10 mouse cellular contexts compared by ENCODE assay signal in genomic region chr3:86040286-86041201, GRCm38 (mm10). TPM values are rescaled to one million over a fixed set of nuclear protein-coding genes. Genes with fewer than 3 reads are reported as not detected.
DNase-seq lines count a peak whose midpoint lies in the region.
"Had no signal": no experiment of that assay in that cellular context is flagged by ENCODE, and none has a peak within 500 bp of the region (broad histone marks: within the 10 kb centered on the region; RNA-seq: fewer than 3 reads in every experiment).

No protein-coding gene starts in this region.

- DNase-seq in adrenal gland, adult 2 months = peak; percentile 58
- DNase-seq in adrenal gland, postnatal 25 days = no peak
- DNase-seq in 3T3-L1 (ENCODE audit: low read depth, low spot score) (peak; percentile 97), liver (no peak)
- peak; percentile 61 to 70 for DNase-seq in heart, adult 9 months (ENCODE audit: low spot score in 2 of 2)
- peak; percentile 29 to 46 for DNase-seq in kidney, postnatal 36 days
- no peak for DNase-seq in Muller cell, postnatal 12 days (ENCODE audit: inconsistent ontology term)
- DNase-seq in layer of hippocampus, postnatal 36 days = no peak

RNA-seq across cellular contexts. Expression of gene Prss48, which starts 38.3 kb away (rescaled TPM):
- not detected for total RNA-seq in adrenal gland, adult 2 months (2021)
- not detected in 2 replicates for polyA plus RNA-seq in adrenal gland, adult 2 months (2012; rRNA removed)
- total RNA-seq in adrenal gland, postnatal 25 days (2021) = not detected in 2 replicates
- total RNA-seq in layer of hippocampus, postnatal 36 days (2021) = not detected
- total RNA-seq: gastrocnemius, postnatal 4 days had no signal
- polyA plus RNA-seq: brain, embryonic 14.5 days had no signal

Comparison
In these comparisons a context has a peak if more than half of its experiments do, and no peak if none do; other contexts are left out.
1. DNase-seq: peak in adrenal gland, adult 2 months (single experiment), 3T3-L1 (single experiment), heart, adult 9 months (2 of 2) and kidney, postnatal 36 days (2 of 2); none in adrenal gland, postnatal 25 days (single experiment), Muller cell, postnatal 12 days (single experiment), liver (single experiment) and layer of hippocampus, postnatal 36 days (0 of 2).